Mouse (Mus musculus): Measurements from ENCODE around the gene Dcaf12l2. TPM values are rescaled to one million over a fixed set of nuclear protein-coding genes. Genes with fewer than 3 reads are reported as not detected.

Gene Dcaf12l2
- 1 to 10 TPM; 1.2 to 1.7 (median 1.3) TPM for total RNA-seq (2022)

DNA sequence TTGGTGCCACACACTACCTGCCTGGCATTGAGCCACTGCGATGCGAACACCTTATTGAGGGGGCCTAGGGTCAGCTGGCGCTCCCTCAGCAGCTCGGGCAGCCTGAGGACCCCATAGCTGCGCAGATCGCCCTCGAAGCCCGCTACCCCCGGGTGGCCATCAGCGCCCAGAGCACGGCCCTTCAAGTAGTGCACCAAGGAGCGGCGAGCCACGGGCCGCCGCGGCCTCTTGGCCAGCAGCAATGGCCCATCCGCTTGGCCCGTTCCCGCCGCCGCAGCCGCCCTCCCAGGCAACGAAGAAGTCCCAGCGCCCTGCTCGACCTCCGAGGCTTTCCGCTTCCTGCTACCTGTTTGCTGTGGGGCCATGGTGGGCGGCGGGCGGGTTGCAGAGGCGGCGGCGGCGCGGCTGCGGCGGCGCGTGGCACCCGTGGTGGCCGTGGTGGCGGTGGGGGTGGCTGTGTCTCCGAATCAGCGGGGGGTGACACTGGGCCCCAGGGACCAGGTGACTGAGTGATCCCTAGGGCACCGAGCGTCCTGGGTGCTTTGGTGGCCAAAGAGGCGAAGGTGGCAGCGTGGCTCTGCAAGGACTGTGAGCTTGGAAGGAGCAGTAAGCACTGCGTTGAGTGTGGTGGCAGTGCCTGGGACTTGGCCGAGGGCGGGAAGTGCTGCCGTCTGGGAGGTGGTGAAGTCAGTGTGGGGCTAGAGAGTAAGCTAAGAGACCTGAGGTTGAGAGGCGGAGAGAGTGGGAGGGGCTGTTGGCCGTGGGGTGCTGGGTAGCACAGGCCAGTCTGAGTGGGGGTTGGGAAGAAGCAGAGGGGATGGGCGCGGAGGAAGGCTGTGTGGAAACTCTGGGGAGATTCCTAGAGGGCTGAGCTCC lies at the start of gene Dcaf12l2:
Gene Dcaf12l2, minus strand, starts transcription at position 697 of the 876 bp plus-strand sequence.
- DNase-seq (ENCODE audit: low spot score in 2 of 2): peak; percentile 2 to 9

DNA sequence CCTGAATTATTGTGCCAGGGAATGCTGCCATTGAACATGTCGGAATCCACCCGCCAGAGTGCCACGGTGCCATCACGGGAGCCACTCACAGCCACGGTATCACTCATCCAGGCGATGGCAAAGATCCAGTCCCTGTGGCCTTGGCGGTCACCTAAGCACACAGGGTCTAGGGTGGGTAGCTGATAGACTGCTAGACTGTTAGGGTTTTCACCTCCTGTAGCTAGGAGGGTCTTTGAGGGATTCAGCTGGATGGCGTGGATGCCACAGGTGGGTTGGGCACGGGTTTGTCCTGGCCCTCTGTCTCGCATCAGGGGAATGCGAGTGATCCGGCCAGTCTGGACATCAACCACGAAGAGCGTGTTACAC lies 879 bp downstream of the Dcaf12l2 start:
- DNase-seq (ENCODE audit: low spot score in 2 of 2): no peak

All from left cerebral cortex, adult 8-10 months (tissue).